Mouse (Mus musculus): ENCODE results near the gene Nfkbie.

Nfkbie gene

DNA sequence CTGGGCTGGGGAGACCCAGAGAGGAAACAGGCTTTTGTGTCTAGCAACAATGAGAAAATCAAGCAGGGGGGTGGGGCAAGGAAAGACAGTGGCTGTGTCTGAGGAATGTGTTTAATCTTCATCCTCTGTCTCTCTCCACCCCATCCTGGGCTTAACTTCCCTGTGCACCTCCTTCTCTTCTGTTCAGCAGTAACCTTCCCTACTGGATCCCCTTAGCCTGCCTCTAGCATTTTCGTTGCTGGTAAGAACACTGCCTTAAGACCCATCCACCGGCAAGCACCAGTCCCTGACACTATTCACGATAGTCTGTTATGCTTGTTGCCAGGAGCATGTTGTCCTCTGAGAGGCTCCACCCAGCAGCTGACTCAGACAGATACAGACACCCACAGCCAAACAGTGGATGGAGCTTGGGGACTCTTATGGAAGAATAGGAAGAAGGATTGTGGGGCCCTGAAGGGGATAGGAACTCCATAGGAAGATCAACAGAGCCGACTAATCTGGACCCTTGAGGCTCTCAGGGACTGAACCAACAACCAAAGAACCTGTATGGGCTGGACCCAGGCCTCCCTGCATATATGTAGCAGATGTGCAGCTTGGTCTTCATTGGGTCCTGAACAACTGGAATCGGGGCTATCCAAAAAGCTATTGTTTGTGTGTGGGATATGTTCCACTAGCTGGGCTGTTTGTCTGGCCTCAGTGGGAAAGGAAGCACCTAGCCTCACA, 54.8 kb downstream of the Nfkbie start:
- in situ Hi-C loops (cut with MboI; ENCODE audit: unreplicated experiment in 2 of 2), result no loop called here

- in situ Hi-C loops (cut with MboI; ENCODE audit: unreplicated experiment in 2 of 2), result no loop called here
Observed at GRCm38 (mm10) chr17:45612008-45612407, 56.5 kb downstream of the Nfkbie start.

All from v-Abl transformed pro-B cells (cell line).